Mouse (Mus musculus) MN1 (cell line): ENCODE results near the gene Slc39a2.
"Not testable (repeated sequence)": the region's sequence is repeated elsewhere in the genome, so short reads cannot be mapped to it uniquely, and the experiment has no call there.

ENCODE experiments used
- DNase-seq: peaks from one replicate; pipeline ENCODE4 v3.0.0-alpha.2; 2016; ENCODE audit warnings: low spot score

The Slc39a2 gene

GRCm38 (mm10) chr14:51902806-51903710, 10.4 kb downstream of the Slc39a2 start:
- DNase-seq: peak; percentile 78

GRCm38 (mm10) chr14:51903782-51904181, 11.1 kb downstream of the Slc39a2 start:
- DNase-seq: no peak

GRCm38 (mm10) chr14:51904706-51905105, 12.0 kb downstream of the Slc39a2 start:
- DNase-seq: no peak

- DNase-seq: no peak
Measured at GRCm38 (mm10) chr14:51906102-51906501, 13.4 kb downstream of the Slc39a2 start.

- no peak for DNase-seq
Measured at GRCm38 (mm10) chr14:51911301-51911700, 18.6 kb downstream of the Slc39a2 start.

- peak; percentile 39 for DNase-seq
Measured at GRCm38 (mm10) chr14:51912391-51913061, 19.8 kb downstream of the Slc39a2 start.

- peak; percentile 79 for DNase-seq
Measured at GRCm38 (mm10) chr14:51913062-51913959, 20.6 kb downstream of the Slc39a2 start.

GRCm38 (mm10) chr14:51913960-51914762, 21.5 kb downstream of the Slc39a2 start, which contains the start of gene Ndrg2:
TSS of gene Ndrg2 (minus strand) at chr14:51914158.
- peak; percentile 28 for DNase-seq

- no peak for DNase-seq
Measured at GRCm38 (mm10) chr14:51915030-51915429, 22.3 kb downstream of the Slc39a2 start.

- DNase-seq: no peak
Measured at GRCm38 (mm10) chr14:51916539-51916938, 23.9 kb downstream of the Slc39a2 start.

- no peak for DNase-seq
Measured at GRCm38 (mm10) chr14:51918125-51918524, 25.4 kb downstream of the Slc39a2 start, which contains the start of gene Tppp2. TSS of gene Tppp2 (plus strand) at chr14:51918425.

- no peak for DNase-seq
Measured at GRCm38 (mm10) chr14:51918966-51919365, 26.3 kb downstream of the Slc39a2 start.

- no peak for DNase-seq
Measured at GRCm38 (mm10) chr14:51921759-51922570, 29.3 kb downstream of the Slc39a2 start.

GRCm38 (mm10) chr14:51922571-51922865, 29.8 kb downstream of the Slc39a2 start, which contains the start of gene Rnase13:
TSS of gene Rnase13 (minus strand) at chr14:51922773.
- no peak for DNase-seq

GRCm38 (mm10) chr14:51922910-51923309, 30.2 kb downstream of the Slc39a2 start:
- no peak for DNase-seq

- no peak for DNase-seq
Measured at GRCm38 (mm10) chr14:51923492-51923891, 30.8 kb downstream of the Slc39a2 start.

- DNase-seq: not testable (repeated sequence)
Measured at GRCm38 (mm10) chr14:51926930-51927329, 34.2 kb downstream of the Slc39a2 start.

GRCm38 (mm10) chr14:51929309-51929943, 36.7 kb downstream of the Slc39a2 start:
- DNase-seq: no peak

GRCm38 (mm10) chr14:51929968-51930367, 37.3 kb downstream of the Slc39a2 start:
- no peak for DNase-seq

- DNase-seq: peak; percentile 74
Measured at GRCm38 (mm10) chr14:51930824-51931223, 38.1 kb downstream of the Slc39a2 start.
